Mouse (Mus musculus) megakaryocyte-erythroid progenitor cell, adult 5-6 weeks (primary cell): ENCODE measurements at regions not wholly inside any gene's neighbourhood (a gene's known extent, or its start where the extent isn't known, plus 50 kb on each side); places are given as distances from the start of the nearest gene placed in this dataset.
"Not testable (repeated sequence)": the region's sequence is repeated elsewhere in the genome, so short reads cannot be mapped to it uniquely, and the experiment has no call there.

ENCODE experiments used
- ATAC-seq: replicated peaks from 2 replicates; pipeline ENCODE4 v1.8.0; 2016; ENCODE audit warnings: mild to moderate bottlenecking, inconsistent platforms; ENCODE audit not compliant: severe bottlenecking, poor library complexity, low FRiP score, low TSS enrichment

- ATAC-seq = no peak
Observed at GRCm38 (mm10) chr6:24384193-24384888, 130.5 kb downstream of the Iqub start.

- ATAC-seq = no peak
Observed at GRCm38 (mm10) chr6:24379859-24380258, 135.0 kb downstream of the Iqub start.

DNA sequence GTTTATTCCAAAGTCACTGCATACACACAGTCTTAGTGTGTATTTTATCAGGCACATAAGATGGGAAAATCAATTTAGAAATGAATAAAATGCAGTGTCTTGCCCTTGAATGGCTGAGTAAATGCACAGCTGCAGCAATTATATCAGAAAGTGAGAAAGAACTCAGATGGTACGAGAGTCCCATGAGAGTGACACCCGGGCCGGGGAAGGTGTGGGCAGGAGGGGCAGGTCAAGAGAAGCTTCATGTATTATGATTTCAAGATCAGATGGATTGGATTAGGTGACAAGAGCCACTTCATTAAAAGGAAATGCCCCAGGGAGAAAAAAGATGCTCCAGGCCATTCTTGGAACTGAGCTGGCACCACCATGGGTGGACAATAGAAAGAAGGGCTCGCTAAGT, 138.1 kb downstream of the Iqub start:
- no peak for ATAC-seq

- no peak for ATAC-seq
Observed at GRCm38 (mm10) chr6:24373161-24373560, 141.7 kb downstream of the Iqub start.

- ATAC-seq = no peak
Observed at GRCm38 (mm10) chr6:24371680-24372079, 143.2 kb downstream of the Iqub start.

DNA sequence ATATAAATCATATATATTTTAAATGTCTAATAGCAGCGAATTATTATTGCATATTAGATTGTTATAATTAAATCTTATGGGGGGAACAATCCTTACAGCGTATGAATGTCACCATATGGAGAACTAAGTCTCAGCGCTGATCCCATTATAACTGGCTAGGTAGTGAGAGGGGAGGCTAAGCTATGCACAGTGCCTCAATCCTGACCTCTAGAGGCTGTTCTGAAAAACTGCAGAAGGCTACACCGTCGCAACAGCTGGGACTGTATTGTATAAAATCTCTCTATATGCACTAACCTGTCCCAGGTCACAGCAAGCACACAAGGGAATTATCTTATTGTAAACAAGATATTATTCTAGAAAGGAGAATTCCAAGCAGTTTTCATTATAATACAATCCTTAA, 164.0 kb downstream of the Iqub start:
- peak; percentile 97 for ATAC-seq

DNA sequence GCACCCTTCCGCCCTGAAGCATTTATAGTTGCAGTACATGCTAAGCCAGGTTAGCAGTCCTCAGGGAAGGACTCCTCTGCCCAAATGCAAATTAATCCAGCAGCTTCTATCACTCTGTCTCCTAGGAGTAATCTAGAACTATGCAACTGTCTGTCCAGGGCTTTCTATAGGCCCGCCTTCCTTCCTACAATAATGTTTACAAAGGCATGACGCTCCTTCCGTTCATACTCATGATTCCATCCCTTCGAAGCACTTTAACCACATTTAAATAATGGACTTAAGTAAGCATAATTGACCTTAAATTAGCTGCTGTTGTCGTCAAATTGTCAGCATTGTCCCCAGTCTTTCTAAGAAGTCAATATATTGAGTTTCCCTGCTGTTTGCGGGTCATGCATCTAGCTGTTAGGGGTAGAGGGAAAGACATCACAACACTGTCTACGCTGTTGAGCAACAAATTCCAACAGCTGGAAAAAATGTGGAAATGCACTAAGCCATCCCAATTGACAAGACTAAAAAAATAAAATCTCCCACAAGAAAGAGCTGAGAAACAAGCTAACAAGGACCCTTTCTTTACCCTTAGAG, 166.3 kb downstream of the Iqub start:
- no peak; the same call in 1 of the 2 replicates for ATAC-seq

DNA sequence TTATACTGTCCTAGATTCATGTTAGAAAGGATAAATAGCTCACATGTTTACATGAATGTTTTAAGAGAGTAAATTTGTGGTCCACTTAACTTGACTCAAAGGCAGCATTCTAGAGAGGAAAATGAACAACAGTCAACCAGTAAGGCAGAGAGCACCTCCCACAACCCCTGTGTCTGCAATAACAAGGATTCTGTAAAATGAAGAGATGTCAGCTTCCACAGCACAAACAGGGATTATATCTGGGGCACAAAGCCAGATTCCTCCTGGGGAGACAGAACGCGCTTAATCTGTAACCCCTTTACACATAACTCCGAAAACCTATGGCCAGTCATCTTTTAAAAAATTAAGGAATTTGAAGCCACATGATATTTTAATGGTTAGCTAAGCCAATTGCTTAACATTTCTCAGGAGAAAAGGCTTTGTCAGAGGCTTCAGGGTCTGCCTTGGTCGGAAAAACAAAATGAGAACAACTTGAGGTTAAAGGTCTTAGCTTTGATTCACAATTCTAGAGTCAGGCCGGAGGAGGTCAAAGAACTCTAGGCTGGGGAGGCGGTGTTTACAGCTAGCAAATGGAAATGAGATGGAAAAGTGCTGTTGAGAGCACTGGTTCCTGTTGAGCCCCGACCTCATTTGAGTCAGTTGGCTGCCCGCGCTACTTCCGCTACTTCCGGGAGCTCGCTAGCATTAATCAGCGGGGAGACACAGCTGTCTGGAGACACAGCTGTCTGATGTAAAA, 167.0 kb downstream of the Iqub start:
- peak; percentile 37; the same call in 1 of the 2 replicates for ATAC-seq

DNA sequence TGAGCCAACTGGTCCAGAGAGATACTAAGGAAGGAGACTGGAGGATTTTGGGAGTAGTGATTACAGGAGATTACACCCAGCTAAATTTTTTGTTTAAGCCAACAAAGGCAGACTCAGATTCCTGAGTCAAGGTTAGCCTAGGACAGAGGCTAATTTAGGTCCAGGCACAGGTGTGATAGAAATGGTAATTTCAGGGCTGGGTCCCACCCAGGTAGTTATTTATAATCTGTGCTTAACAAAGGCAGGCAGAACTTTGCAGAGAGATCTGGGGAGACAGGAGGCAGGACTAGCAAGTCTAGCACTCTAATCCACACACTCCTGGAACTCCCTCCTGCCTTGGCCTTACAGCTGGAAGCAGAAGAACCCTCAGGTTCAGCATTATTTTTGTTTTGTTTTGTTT, 172.4 kb downstream of the Iqub start:
- no peak for ATAC-seq

- no peak for ATAC-seq
Observed at GRCm38 (mm10) chr6:24342056-24342455, 172.8 kb downstream of the Iqub start.

DNA sequence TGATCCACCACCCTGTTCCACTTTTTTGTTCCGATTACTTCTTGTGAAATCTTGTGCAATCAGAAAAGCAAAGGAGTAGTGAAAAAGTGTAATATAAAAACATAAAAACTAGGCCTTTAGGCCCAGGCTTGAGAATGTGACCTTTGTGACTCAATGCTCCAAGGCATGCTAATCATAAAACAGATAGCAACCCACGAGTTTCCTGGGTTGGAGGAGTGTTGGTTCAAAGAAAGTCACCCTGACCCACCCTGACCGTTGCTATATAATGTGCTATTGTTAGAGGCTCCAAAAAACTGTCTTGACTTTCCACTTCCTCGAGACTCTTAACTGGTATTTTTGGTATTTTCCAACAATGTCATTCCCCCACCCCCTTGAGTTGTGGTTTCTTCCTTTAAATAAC, 172.2 kb upstream of the Slc13a1 start:
- not testable (repeated sequence) for ATAC-seq

DNA sequence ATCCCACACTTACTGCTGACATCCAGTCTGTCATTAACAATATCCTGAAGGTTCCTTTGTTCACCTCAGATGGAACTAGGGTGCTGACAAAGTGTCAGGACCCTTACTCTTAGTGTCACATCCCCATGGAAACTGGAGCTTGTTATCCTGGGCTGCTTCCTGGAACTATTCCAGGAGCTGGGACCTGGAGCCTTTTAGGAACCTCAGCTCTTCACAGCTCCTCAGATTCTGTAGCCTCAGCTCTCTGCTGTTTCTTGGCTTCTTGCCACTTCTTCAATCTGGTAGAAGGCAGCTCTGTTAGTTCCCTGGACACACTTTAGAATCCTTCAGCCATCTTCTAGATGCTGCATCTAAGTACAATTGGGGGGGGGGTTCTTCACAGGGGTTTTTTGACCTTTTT, 157.3 kb upstream of the Slc13a1 start:
- ATAC-seq = no peak

DNA sequence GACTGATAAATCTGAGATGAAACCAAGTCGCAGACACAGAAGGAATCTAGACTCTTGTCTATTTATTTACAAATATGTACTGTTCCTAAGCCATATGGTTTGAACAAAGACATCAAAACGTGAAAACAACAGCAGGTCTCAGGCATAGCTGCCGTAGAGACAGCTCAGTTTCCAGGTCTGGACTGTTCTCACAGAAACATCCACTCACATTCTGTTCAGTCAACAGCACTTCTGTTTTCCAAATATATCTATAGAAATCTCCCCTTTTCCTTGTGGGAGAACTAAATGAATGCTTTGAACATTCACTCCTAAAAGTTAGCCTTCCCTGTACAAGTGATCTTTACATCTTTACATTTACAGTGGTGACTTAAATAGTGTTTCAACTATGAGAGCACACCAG, 156.8 kb upstream of the Slc13a1 start:
- no peak for ATAC-seq

GRCm38 (mm10) chr6:24322371-24322770, 154.5 kb upstream of the Slc13a1 start:
- no peak for ATAC-seq

DNA sequence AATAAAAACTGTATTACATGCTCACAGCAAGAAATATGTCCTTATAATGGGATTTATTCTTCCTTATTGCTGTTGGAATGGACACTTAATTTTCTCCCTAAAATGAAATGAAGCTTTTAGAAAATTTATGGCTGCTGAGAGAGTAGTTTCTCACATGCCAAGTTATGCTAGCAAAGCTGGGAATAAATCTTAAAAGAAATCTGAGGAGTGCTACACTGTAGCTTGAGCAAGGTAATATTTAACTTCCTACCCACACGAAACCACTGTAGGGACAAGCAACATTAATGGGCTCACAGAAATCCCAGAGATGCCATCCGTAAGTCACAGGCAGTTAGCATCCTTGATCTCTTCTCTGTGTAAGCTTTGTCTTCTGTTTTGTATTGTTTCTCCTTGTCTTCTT, 151.0 kb upstream of the Slc13a1 start:
- ATAC-seq = no peak

DNA sequence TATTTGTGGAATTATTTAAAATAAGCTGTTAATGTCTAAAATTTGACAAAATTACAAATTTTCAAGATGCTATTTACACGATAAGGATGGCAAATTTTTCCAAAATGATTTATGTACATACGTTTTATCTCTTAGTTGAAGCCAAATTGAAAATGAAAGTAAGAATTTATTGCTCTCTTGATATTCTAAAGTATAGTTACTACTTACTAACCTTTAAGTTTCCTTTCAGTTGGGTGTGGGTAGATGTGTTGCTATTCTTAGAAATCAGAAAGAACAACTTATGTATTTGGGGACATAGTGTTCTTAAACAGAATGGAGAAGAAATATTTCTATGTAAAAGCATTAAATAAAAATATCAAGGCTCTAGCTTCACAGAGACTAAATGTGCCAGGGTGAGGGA, 142.8 kb upstream of the Slc13a1 start:
- no peak for ATAC-seq

GRCm38 (mm10) chr6:24309810-24310209, 141.9 kb upstream of the Slc13a1 start:
- 0 out of 2 replicates have a peak, but pooled peaks have one; percentile 59 for ATAC-seq

- no peak for ATAC-seq
Observed at GRCm38 (mm10) chr6:24301681-24302080, 133.8 kb upstream of the Slc13a1 start.

DNA sequence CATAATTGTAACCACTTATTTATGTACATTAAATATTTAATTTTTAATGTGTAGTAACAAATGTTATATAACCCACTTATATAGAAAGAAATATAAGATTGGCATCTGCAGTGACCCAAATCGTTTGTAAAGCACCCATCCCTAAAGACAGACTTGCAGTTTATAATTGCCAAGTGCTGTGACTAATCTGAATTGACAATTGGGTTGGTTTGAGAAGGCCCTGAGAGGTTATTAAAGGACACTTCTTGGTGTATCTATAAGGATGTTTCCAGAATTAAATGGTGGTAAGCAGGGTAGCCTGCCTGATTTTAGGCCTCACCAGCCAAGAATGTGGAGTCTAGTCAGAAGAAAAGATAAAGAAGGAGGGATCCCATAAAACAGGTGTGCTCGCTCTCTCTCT, 133.3 kb upstream of the Slc13a1 start:
- ATAC-seq = no peak

- ATAC-seq = no peak
Observed at GRCm38 (mm10) chr6:24298562-24299212, 130.8 kb upstream of the Slc13a1 start.
